Mouse (Mus musculus): ENCODE measurements around the gene Fmnl3.
A peak's percentile ranks its signal among the peaks of the same experiment; 100 is the strongest.

The Fmnl3 gene

DNA sequence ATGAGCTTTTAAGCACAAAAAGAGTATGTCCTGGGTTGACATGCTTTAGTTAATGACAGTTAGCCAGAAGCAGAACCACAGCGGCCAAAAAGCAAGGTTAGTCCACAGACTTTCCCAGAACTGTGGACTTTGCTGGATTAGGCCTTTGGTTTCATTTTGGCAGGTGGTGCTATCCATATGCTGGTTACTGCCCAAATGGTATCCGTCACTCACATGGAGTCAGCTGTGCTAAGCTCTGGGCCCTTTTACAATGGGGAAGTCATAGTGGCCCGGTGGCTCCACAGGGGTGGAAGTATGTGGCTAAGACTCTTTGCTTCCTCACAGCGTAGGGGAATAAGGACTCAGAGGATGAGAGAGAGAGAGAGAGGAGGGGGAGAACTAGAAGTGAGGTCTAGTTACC lies 17.7 kb upstream of the Fmnl3 start:
- no peak for DNase-seq (ENCODE audit: low read depth, low spot score)

DNA sequence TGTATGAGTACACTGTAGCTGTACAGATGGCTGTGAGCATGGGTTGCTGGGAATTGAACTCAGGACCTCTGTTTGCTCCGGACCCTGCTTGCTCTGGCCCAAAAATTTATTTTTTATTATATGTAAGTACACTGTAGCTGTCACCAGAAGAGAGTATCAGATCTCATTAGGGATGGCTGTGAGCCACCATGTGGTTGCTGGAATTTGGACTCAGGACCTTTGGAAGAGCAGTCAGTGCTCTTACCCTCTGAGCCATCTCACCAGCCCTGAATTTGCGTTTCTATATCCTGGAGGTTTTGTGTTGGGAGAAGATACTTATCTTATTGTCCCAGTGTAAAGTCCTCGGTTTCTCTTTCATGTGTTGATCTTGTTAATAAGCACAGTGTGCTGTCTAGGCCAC lies 16.5 kb upstream of the Fmnl3 start:
- DNase-seq (ENCODE audit: low read depth, low spot score), result no peak

DNA sequence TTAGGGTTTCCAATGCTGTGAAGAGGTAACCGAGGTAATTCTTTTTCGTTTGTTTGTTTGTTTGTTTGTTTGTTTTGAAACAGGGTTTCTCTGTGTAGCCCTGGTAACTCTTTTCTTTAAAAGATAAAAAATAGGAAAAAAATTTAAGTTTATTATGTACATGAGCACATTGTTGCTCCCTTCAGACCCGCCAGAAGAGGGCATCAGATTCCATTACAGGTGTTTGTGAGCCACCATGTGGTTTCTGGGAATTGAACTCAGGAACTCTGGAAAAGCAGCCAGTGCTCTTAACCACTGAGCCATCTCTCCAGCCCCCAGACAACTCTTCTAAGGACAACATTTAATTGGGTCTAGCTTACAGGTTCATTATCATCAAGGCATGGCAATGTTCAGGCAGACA lies 15.8 kb upstream of the Fmnl3 start:
- DNase-seq (ENCODE audit: low read depth, low spot score), result peak; percentile 49

DNA sequence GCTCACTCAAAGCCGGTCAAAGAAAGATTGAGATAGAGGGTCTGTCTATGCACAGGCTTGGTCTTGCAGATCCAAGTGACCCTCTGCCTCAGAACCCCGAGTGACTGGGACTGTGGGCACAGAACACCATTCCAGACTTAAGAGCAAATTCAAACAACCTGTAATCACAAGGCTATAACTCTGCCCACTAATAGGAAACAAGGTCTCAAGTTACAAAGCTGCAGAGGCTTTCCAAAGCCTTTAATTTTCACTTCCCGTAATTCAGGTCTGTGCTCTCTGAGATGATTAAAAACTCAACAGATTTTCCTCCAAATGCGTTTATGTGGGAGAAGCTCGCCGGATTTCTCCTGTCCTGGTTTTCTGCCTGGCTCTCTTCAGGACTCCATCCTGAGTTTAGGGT lies 13.8 kb upstream of the Fmnl3 start:
- no peak for DNase-seq (ENCODE audit: low read depth, low spot score)

DNA sequence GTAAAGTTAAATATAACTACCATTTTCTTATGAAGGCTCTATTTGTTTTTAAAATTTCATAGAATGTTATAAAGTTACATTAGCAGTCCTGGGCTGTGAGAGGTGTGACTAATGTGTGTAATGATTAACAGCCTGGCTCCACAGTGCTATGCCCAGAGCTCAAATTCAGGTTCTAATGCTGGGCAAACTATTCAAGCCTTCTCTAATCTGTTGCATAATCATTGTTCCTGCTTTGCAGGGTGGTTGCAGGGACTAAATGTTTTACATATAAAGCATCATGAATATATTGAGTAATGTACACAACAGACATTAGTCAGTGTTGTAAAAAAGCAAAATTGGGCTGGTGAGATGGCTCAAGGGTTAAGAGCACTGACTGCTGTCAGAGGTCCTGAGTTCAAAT lies 12.6 kb upstream of the Fmnl3 start:
- DNase-seq (ENCODE audit: low read depth, low spot score), result no peak

DNA sequence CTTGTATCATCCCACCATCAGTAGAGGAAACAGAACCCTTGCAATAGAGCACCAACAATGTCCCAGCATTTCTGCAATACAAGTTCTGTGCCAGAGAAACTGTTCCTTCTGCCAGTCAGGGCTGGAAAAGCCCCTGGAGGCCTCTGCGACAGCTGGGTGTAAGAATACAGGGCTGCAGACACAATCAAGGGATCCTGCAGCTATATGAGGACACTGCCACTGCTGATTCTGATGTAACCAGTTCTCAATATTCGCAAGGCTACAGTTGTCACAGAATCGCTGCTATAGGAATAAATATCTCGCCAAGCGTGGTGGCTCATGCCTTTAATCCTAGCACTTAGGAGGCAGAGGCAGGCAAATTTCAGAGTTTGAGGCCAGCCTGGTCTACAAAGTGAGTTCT lies 6.0 kb upstream of the Fmnl3 start:
- no peak for DNase-seq (ENCODE audit: low read depth, low spot score)

DNA sequence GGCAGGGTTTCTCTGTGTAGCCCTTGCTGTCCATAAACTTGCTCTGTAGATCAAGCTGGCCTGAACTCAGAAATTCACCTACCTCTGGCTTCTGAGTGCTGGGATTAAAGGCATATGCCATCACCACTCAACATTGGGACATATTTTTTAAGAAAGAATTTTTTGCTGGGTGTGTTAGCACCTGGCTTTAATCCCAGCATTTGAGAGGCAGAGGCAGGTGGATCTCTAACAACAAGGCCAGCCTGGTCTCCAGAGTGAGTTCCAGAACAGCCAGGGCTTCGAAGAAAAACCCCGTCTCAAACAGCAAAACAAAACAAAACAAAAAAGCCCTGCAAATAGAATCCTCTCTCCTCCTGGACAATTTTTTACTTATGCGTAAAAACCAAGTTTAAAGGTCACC lies 5.3 kb upstream of the Fmnl3 start:
- DNase-seq (ENCODE audit: low read depth, low spot score), result no peak

DNA sequence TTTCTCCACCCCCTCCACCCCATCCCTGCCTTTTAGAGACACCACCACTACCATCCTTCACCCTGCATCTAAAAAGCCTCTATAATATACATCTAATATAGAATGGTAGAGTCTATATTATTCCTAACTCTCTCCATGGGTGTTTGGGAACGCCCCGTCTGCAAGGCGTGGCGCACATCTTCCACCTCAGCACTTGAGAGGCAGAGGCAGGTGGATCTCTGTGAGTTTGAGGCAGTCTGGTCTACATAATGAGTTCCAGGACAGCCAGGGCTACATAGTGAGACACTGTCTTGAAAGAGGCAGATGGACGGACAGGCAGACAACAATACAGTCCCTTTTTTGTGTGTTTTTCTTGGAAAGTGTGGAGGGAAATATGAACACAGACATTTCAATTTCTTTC lies 4.8 kb upstream of the Fmnl3 start:
- no peak for DNase-seq (ENCODE audit: low read depth, low spot score)

DNA sequence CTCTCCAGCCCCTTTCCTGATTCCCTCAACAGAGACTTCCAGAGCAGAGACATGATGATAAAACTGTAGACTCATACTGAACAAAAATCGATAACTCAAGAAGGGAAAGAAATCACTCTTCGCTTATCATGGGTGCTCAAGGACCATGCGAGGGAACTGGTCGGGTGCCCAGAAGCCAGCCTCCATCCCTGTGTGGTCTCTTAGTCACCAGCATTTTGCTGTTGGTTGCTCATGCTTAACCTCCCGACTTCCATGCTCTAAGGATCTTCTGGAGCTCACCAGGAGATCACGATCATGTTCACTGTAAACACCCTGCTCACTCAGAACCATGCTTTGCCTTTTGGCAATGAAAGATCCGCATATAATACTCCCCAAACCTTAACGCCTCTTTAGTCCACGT lies 2.5 kb upstream of the Fmnl3 start:
- DNase-seq (ENCODE audit: low read depth, low spot score), result no peak

DNA sequence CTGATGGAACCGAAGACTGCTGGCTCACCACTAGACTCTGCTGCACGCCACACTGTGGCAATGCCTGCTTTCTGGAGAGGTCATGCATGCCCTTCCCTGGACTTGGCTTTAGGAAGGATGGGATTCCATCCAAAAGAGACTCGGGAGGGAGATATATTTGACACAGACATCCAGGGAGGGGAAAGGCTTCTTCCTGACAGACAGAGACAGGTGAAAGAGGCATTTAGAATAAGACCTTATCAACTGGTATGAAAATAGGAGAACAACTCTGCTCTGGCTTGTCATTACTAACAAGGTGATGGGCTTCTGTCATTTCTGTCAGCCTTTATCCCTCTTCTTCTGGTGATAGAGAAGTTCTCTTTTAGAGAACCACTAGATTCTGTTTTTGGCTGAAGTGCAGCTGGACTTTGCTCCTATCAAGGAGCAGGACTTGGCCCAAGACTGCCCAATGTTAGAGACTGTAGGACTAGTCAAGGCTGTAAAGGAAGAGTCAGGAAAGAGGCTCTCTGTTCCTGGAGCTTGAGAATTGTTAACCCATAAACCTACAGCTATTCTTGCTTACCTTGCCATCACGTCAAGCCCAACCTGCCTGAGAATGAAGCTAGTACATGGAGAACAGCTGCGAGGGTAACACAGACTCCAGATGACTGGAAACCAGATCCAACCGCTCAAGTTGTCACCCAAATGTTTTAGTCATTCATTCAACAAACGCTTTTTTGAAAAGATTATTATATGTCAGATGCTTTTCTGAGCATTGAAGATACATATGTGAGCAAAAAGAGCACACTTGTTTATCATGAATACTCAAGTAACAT lies 1.5 kb upstream of the Fmnl3 start:
- DNase-seq (ENCODE audit: low read depth, low spot score), result no peak

DNA sequence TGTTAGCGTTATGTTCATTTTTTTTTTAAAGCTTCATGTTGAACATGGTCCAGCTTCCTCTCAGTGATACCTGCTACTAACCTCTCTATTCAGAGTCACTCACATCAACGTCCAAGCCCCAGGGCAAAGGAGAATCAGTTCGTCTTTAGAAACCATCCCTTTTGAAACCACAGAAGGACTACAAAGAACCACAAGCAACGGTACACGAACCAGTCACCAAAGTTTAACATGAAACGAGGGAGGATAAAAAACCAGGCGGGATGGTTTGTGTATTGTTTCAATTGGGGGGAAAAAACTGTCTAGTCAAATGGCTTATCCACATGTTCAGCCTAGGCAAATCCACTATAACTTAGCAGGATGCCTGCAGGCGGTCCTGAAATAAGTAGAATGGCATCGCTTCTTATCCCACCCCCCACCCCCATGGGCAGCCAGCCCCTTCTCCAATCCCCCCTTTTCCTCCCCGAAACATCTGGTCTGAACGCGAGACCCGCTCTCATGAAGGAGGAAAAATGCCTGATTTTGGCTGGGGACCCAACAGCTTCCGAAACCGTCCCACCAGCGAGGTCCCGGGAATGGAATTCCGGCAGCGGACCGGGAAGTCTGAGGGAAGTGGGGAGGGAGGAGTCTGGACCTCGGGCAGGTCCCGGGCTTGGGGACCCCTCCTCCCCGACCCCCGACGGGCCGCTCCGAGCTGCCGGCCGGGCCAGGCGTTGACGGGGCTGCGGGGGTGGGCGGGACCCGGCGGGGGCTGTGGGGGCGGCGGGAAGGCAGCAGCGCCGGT lies 701 bp downstream of the Fmnl3 start:
- peak; percentile 60 for DNase-seq (ENCODE audit: low read depth, low spot score)

DNA sequence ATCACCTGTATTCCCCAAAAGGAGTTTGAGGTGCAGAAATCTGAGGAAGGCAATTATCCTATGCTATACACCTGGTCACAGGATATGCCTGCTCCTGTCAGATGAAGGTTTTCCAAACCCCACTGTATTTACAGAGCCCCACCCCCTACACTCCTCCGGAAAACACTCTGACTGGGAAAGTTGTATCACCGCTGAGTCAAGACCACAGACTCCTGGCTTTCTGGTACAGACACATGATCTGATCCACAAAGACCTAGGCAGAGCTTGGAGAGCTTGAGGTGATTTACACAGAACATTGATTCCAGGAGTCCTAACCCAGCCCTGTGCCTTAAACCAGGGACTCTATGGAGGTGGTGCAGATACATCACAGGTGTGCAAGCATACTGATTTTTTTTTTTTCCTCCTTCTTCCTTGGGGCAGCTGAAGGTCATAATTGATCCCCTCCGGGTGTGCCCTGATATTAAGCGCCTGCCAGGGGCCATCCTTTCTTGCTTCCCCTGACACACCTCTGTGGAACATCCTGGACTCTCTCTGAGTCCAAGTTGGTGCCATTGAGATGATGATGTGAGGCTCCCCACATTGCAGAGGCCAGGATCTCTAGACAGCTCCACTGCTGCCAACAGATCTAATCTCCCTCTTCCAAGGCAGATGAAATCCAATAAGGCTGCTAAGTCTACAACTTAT lies 1.6 kb downstream of the Fmnl3 start:
- DNase-seq (ENCODE audit: low read depth, low spot score), result peak; percentile 90

DNA sequence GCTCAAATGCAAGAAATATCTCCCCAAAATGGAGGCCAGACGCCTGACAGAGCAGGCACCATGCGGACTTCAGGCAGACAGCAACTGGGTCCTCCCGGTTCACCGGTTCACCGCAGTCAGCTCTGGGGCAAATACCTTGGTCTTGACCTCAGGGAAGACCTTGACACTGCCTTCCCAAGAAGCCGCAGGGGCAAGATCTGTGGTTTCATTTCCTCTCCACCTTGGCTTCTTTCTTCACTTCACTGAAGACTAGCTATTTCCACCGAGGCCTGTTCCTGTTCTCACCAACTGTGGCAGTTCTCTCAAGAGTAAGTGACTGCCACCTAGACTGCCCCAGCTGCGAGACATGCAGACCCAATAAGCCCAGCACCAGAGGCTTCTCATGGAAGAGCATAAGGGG lies 5.4 kb downstream of the Fmnl3 start:
- no peak for DNase-seq (ENCODE audit: low read depth, low spot score)

DNA sequence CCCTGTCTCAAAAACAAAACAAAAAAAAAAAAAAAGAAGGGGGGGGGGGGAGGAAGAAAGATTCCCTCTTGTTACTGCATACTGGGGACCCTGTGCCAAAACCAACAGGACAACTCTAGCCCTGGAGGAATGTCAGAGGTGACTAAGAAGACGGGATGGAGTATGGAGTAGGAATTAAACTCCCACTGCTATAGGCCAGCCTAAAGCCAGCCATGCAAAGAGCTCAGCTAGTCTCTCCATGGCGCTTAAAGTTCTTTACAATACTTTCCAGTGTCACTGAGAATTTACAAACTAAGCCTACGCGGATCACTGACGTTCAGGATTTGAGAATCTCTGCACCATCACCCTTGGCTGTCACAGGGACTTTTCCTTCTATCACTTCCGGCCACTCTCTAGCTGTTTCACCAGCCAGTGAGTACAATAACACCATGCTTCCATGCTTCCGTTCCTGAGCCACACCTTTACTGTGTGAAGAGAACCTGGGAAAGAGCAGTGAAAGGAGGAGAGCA lies 6.2 kb downstream of the Fmnl3 start:
- peak; percentile 66 for DNase-seq (ENCODE audit: low read depth, low spot score)

DNA sequence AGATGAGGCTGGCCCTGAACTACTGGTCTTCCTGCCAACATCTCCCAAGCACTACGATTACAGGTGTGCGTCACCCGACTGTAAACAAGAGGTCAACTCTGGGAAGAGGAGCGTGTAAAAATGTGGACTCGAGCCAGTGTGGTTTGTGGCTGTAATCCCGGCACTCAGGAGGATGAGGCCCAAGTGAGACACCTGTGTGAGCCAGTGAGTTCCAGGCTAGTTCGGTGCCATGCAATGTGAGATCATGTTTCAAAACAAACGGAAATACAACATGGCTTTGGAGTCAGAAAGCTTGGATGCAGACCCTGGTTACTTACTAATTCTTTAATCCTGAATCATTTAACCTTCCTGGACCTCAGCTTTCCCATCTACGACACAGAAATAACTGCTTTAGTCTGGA lies 11.3 kb downstream of the Fmnl3 start:
- peak; percentile 63 for DNase-seq (ENCODE audit: low read depth, low spot score)

DNA sequence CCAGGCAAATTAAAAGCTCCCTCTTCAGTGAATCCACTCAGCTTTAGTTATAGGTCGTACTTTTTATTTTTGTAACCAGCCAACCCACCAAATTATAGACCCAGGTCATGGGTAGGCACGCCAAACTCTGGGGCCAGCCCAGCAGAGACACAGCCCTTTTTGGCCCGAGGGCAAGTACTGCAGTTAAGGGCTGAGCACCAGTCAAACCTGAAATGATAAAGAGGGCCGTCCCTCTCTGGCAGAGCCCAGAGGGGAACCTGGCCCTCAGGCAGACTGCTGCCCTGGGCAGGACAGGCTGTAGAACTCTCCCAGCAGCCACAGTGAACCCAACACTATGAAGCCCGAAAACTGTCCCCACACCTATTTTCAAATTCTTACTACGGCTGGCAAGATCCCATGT lies 13.8 kb downstream of the Fmnl3 start:
- no peak for DNase-seq (ENCODE audit: low read depth, low spot score)

DNA sequence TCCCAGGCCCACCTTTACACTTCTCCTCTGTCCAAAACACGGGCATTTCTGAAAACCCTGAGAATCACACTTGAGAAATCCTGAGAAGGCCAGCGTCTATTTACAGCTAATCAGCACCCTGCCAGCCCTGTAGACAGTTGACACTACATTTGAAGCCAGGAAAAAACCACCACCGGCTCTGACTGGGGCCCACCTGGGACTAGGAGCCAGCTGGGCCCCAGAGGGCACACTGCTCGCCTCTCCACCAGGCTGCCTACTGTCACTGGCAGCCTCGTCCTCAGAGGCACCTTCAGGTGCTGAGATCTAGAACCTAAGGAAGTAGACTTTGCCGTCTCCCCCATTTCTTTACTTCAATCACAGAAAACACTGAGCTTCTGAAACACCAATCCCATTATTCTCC lies 14.6 kb downstream of the Fmnl3 start:
- no peak for DNase-seq (ENCODE audit: low read depth, low spot score)

DNA sequence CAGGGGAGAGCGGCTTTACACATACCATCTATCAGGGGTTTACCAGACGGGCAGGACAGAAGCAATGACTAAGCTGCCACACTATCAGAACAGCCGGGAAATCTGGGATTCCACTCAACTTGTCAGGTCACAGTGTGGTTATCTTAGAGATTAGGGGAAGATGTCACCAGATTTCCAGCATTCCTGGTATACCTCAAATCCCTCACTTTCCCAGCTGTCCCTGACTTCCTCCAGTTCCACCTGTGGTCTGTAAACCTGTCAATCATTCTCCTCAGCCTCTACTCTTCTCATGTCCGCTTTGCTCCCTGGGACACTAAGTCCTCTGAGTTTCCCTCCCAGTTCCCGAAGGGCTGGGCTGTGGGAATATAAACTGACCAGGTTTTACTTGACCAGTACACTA lies 18.0 kb downstream of the Fmnl3 start:
- DNase-seq (ENCODE audit: low read depth, low spot score), result peak; percentile 36

DNA sequence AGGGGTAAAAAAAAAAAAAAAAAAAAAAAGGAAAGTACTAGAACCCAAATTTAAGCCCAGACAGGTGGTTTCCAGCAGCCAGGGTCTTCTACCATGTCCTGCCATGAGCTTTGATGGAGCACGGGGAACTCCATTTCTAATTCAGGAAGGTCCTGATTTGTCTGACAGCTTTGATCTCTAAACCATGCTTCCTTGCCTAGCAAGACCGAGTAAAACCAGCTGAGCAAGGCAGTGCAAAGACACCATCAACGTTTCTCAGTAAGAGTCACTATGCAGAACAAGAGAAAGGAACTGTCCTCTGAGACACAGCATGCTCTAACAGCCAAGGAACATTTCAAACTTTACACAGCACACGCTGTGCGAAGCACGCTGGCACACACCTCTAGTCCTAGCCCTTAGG lies 18.7 kb downstream of the Fmnl3 start:
- DNase-seq (ENCODE audit: low read depth, low spot score), result no peak

DNA sequence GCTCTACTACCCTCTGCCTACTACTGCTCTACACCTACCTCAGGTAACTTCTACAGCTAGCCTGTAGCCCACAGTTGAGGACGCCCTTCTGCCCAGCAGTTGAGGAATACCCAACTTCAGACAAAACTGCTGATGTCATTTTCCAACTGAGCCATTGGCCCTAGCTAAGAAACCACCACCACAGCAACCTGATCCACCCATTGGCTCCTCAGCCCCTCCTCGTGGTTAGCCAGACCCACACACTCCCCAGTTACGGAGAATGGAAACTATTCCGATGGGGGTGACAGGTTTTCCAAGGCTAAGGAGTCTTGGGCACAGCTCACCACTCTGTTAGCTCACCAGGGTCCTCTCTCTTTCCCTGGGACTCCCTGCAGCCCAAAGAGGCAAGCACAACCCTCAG lies 25.3 kb downstream of the Fmnl3 start:
- DNase-seq (ENCODE audit: low read depth, low spot score), result peak; percentile 66

DNA sequence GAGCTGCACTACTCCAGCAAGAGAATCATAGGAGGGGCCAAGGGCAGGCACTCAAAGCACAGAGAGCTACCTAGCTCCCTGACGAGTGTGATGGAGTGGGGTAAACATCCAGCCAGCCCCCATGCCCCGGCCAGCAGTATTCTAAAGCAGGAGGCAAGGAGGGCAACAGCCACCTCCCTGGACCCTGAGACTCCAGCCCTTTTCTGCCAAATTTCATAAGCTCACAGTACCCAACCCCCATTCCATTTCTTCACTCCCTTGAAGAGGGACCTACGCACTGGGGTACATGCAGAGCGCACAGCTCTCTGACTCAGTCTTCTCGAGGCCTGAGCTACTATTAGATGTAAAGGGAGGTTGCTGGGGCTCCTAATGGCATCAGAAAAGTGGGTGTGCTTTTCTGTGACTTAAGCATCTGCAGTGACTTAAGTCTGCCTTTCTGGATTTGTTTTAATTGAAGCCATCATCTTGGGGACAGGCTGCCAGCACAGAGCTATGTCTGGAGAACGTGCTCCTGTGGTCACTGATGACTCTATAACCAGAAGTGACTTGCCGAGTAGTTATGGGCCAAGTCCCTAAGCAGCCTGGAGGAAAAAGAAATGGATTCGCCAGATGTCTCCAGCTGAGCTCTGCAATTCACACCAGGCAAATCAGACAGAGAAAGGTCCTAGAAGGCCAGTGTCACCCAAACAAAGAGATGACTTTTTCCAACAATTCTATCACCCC lies 26.0 kb downstream of the Fmnl3 start:
- DNase-seq (ENCODE audit: low read depth, low spot score), result peak; percentile 66

Data from 3T3-L1 (cell line).